Mouse (Mus musculus) lung, embryonic 14.5 days (tissue): ENCODE data around the gene F2. TPM values are rescaled to one million over a fixed set of nuclear protein-coding genes. Genes with fewer than 3 reads are reported as not detected.

Source experiments
- ATAC-seq: fragments of 200-750 bp; cut with Nextera tagmentation; 2 replicates; pipeline ENCODE4 v1.8.0; 2017; ENCODE audit warnings: mild to moderate bottlenecking, moderate TSS enrichment, moderate library complexity; ENCODE audit not compliant: insufficient read depth
- DNase-seq: peaks from one replicate; pipeline ENCODE4 v3.0.0-alpha.2; 2015
- H3K27ac ChIP-seq: fragments of 300-500 bp; sonication (generic); 2 replicates; pipeline ENCODE4 v1.5.1; 2014; ENCODE audit warnings: low read depth, mild to moderate bottlenecking, moderate library complexity
- H3K27me3 ChIP-seq: fragments of 300-500 bp; sonication (generic); 2 replicates; pipeline ENCODE4 v1.6.1; 2014; ENCODE audit warnings: low read length, control low read depth; ENCODE audit not compliant: insufficient read depth
- H3K36me3 ChIP-seq: fragments of 300-500 bp; sonication (generic); 2 replicates; pipeline ENCODE4 v1.6.1; 2014; ENCODE audit warnings: control low read depth; ENCODE audit not compliant: insufficient read depth
- H3K4me1 ChIP-seq: fragments of 300-500 bp; sonication (generic); 2 replicates; pipeline ENCODE4 v1.6.1; 2014; ENCODE audit warnings: antibody characterized with exemption, control low read depth; ENCODE audit not compliant: insufficient read depth
- H3K4me2 ChIP-seq: fragments of 300-500 bp; sonication (generic); 2 replicates; pipeline ENCODE4 v1.6.1; 2014; ENCODE audit warnings: mild to moderate bottlenecking
- H3K4me3 ChIP-seq: fragments of 300-500 bp; sonication (generic); 2 replicates; pipeline ENCODE4 v1.5.1; 2014; ENCODE audit warnings: low read depth, low read length
- H3K9ac ChIP-seq: fragments of 300-500 bp; sonication (generic); 2 replicates; pipeline ENCODE4 v1.6.1; 2014
- H3K9me3 ChIP-seq: fragments of 300-500 bp; sonication (generic); 2 replicates; pipeline ENCODE4 v1.6.1; 2016; ENCODE audit warnings: low read depth, low read length, control low read depth
- CTCF ChIP-seq: IDR thresholded peaks from 2 replicates; pipeline ENCODE4 v1.5.1; 2016; ENCODE audit warnings: antibody characterized with exemption, low read depth
- WGBS: fragments of 180-500 bp; shearing (Covaris S2); extraction: QIAGEN DNeasy Blood & Tissue Kit; methylation state at CpG from one replicate; pipeline ENCODE4 v1.1.7; 2014; 5-methylcytosine and 5-hydroxymethylcytosine counted together
- polyA plus RNA-seq: library from polyadenylated mRNA; unstranded; fragments of >200 nt; fragmentation: Nextera tagmentation; extraction: Ambion mirVana; gene quantifications from 2 replicates; pipeline ENCODE4 v1.2.1, GENCODE M21; 2014

F2 gene
- 0.09 TPM in 1 of 2 replicates, not detected in the other for polyA plus RNA-seq

- TF ChIP-seq CTCF, result no peak
- no peak within 1 kb of the TSS for H3K4me2 ChIP-seq
- no peaks in the 10 kb centered on the region for H3K27me3 ChIP-seq
- ATAC-seq, result no peak
- no peaks in the 10 kb centered on the region for H3K36me3 ChIP-seq
- WGBS, result 76% methylated on average over 8 of the region's 8 CpGs
- no peak within 1 kb of the TSS for H3K4me3 ChIP-seq
- no peaks in the 10 kb centered on the region for H3K4me1 ChIP-seq
- H3K27ac ChIP-seq, result no peak within 1 kb of the TSS
- no peak within 1 kb of the TSS for H3K9ac ChIP-seq
- no peak for DNase-seq
- H3K9me3 ChIP-seq, result no peaks in the 10 kb centered on the region
These were observed at the start of gene F2 for GRCm38 (mm10) chr2:91636229-91636628. Gene F2, minus strand, starts transcription at chr2:91636414.

GRCm38 (mm10) chr2:91683919-91684318, 47.7 kb upstream of the F2 start:
- no peak for ATAC-seq
- DNase-seq, result no peak
- H3K27ac ChIP-seq, result no peak overlapping the region
- H3K4me3 ChIP-seq, result no peak overlapping the region
- H3K4me2 ChIP-seq, result no peak overlapping the region
- TF ChIP-seq CTCF, result no peak
- 71% methylated on average over 8 of the region's 8 CpGs for WGBS
- no peaks in the 10 kb centered on the region for H3K9me3 ChIP-seq
- no peaks in the 10 kb centered on the region for H3K4me1 ChIP-seq
- H3K9ac ChIP-seq, result no peak overlapping the region
- peaks cover 51% of the 10 kb centered on the region for H3K36me3 ChIP-seq
- no peaks in the 10 kb centered on the region for H3K27me3 ChIP-seq

- no peak overlapping the region for H3K4me3 ChIP-seq
- 0 out of 2 replicates have a peak, but pooled peaks have one; percentile 28 for ATAC-seq
- no peaks in the 10 kb centered on the region for H3K27me3 ChIP-seq
- peaks cover 56% of the 10 kb centered on the region for H3K36me3 ChIP-seq
- peak; percentile 75 for DNase-seq
- no peak overlapping the region for H3K4me2 ChIP-seq
- peak; percentile 48 for TF ChIP-seq CTCF
- H3K9ac ChIP-seq, result no peak overlapping the region
- 43% methylated on average over 4 of the region's 4 CpGs for WGBS
- H3K4me1 ChIP-seq, result no peaks in the 10 kb centered on the region
- H3K9me3 ChIP-seq, result no peaks in the 10 kb centered on the region
- no peak overlapping the region for H3K27ac ChIP-seq
These were observed 46.6 kb upstream of the F2 start for GRCm38 (mm10) chr2:91682850-91683249.

GRCm38 (mm10) chr2:91676961-91677360, 40.7 kb upstream of the F2 start:
- Histone ChIP-seq H3K4me1 (no peaks in the 10 kb centered on the region), H3K27ac (no peak overlapping the region), H3K9ac (no peak overlapping the region), H3K4me3 (no peak overlapping the region), H3K4me2 (no peak overlapping the region), H3K9me3 (no peaks in the 10 kb centered on the region), H3K36me3 (peaks cover 82% of the 10 kb centered on the region), H3K27me3 (no peaks in the 10 kb centered on the region)
- DNase-seq (no peak), ATAC-seq (no peak)
- TF ChIP-seq CTCF, result no peak

- Histone ChIP-seq H3K9me3 (no peaks in the 10 kb centered on the region), H3K4me2 (no peak overlapping the region), H3K4me1 (no peaks in the 10 kb centered on the region), H3K27me3 (no peaks in the 10 kb centered on the region), H3K36me3 (peaks cover 83% of the 10 kb centered on the region), H3K4me3 (no peak overlapping the region), H3K27ac (no peak overlapping the region), H3K9ac (no peak overlapping the region)
- no peak for TF ChIP-seq CTCF
- WGBS, result 70% methylated on average over 2 of the region's 2 CpGs
- ATAC-seq (no peak), DNase-seq (no peak)
These were observed 40.2 kb upstream of the F2 start for GRCm38 (mm10) chr2:91676420-91676819.

GRCm38 (mm10) chr2:91674895-91675294, 38.7 kb upstream of the F2 start:
- H3K9me3 ChIP-seq, result no peaks in the 10 kb centered on the region

GRCm38 (mm10) chr2:91673587-91673986, 37.4 kb upstream of the F2 start:
- H3K9me3 ChIP-seq, result no peaks in the 10 kb centered on the region
- H3K4me1 ChIP-seq, result no peaks in the 10 kb centered on the region
- DNase-seq, result no peak
- H3K9ac ChIP-seq, result no peak overlapping the region
- ATAC-seq, result no peak
- H3K4me2 ChIP-seq, result no peak overlapping the region
- no peaks in the 10 kb centered on the region for H3K27me3 ChIP-seq
- TF ChIP-seq CTCF, result no peak
- H3K4me3 ChIP-seq, result no peak overlapping the region
- peaks cover 93% of the 10 kb centered on the region for H3K36me3 ChIP-seq
- WGBS, result 95% methylated on average over 2 of the region's 2 CpGs
- no peak overlapping the region for H3K27ac ChIP-seq

More at GRCm38 (mm10) chr2:91674895-91675294, 38.7 kb upstream of the F2 start:
- no peaks in the 10 kb centered on the region for H3K4me1 ChIP-seq
- no peaks in the 10 kb centered on the region for H3K27me3 ChIP-seq
- H3K4me2 ChIP-seq, result no peak overlapping the region
- 88% methylated on average over 5 of the region's 5 CpGs for WGBS
- no peak overlapping the region for H3K27ac ChIP-seq
- no peak overlapping the region for H3K4me3 ChIP-seq
- DNase-seq, result no peak
- H3K9ac ChIP-seq, result no peak overlapping the region
- TF ChIP-seq CTCF, result no peak
- H3K36me3 ChIP-seq, result peaks cover 92% of the 10 kb centered on the region
- ATAC-seq, result no peak

- DNase-seq (no peak), ATAC-seq (no peak)
- Histone ChIP-seq H3K27me3 (no peaks in the 10 kb centered on the region), H3K9me3 (no peaks in the 10 kb centered on the region), H3K4me1 (no peaks in the 10 kb centered on the region), H3K36me3 (peaks cover 90% of the 10 kb centered on the region), H3K4me2 (no peak overlapping the region), H3K27ac (no peak overlapping the region), H3K9ac (no peak overlapping the region), H3K4me3 (no peak overlapping the region)
- no peak for TF ChIP-seq CTCF
- WGBS, result 82% methylated on average over 6 of the region's 6 CpGs
These were observed 33.8 kb upstream of the F2 start for GRCm38 (mm10) chr2:91670038-91670437.
